Mouse (Mus musculus): ENCODE data around the gene Rnf152.

Rnf152 gene

GRCm38 (mm10) chr1:105356291-105357011 lies at the start of gene Rnf152:
TSS of gene Rnf152 (minus strand) at chr1:105356710.
- DNase-seq (ENCODE audit: low read depth, low spot score): no peak

DNA sequence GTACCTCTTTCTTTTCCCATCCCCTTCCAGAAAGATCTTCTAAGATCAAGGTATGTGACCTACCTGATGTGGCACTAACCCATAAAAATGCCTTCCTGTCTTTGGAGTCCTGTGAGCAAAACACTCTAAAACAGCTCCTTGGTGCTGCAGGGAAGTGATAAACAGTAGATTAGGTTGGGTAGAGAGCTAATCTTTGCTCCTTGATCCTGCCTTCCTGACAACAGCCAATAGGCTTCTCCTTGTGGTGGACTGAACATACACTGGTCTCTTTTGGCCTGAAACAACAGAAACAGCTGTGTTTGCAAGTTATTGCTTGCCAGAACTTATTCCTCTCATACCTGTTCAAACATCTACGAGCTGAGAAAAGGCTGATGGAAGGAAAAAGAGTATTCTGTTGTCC lies 46.3 kb upstream of the Rnf152 start:
- DNase-seq (ENCODE audit: low read depth, low spot score): no peak

DNA sequence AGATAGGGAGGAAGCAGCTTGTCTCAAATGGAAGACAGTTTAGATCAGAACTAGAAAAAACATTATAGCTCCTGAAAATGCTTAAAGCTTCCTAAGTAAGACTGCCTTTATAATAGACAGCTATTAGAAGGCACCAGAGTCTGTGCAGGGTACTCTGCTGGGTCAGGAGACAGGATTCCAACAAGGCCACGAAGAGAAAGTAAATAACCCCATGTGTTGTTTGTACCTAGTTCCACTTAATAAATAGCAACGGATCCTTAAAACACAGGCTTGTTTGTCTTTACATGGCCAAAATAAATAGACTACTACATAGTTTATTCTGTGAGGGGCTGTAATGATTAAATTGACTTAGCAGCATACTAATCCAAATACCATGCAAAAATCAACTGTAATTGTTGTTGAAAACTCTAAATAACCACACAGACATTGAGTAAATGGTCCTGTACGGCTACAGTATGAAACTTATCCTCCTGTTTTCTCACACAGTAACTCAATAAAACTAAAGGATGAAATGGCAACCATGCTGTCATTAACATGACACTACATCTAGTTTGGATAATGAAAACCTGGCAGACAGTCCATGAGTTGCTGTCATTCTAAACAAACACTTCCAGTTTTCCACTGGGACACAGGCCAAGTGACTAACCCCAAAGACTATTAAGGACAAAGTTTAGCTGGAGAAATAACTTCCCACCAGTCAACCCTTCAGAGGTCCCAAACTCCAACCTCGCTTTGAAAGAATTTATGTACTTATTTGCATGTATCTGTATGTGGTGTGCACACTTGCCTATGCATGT lies 27.8 kb upstream of the Rnf152 start:
- no peak for DNase-seq (ENCODE audit: low read depth, low spot score)

DNA sequence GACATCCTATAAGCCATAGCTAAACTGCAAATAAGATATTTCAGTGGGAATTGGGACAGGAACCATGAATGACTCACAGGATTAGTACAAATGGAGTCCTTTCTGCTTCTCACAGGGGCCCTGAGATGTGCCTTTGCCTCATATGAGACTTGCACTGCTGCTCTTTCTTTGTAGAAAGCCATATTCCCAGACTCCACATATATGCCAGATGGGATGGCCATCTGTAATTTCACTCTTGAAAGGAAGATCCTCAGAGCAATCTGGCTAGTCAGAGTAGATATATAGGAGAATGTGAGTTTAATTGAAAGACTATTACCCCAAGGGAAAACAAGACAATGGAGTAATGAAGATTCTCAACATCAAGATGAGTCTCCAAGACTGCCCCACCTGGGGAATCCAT lies 21.0 kb upstream of the Rnf152 start:
- DNase-seq (ENCODE audit: low read depth, low spot score): no peak

- no peak for DNase-seq (ENCODE audit: low read depth, low spot score)
These were observed 18.1 kb upstream of the Rnf152 start for GRCm38 (mm10) chr1:105374618-105375017.

DNA sequence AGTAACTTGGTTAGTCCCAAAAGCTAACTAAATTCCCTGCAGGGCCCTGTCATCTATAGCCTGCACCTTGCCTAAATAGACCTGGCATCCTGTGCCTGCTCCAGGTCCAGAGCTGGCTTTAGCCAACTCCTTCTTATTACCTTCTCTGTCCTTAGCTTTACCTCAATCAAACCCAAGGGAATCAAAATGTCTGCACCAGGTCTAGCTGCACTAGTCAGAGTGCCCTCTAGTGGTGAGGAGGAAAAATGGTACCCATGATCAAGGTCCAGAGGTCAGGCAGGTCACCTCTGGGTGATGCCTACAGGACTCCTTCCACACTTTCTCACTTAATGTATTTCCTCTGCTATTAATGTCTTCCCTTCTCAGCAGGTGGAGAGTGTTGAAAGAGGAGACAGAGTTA lies 6.2 kb upstream of the Rnf152 start:
- DNase-seq (ENCODE audit: low read depth, low spot score): peak; percentile 26

- no peak for DNase-seq (ENCODE audit: low read depth, low spot score)
These were observed 2.4 kb upstream of the Rnf152 start for GRCm38 (mm10) chr1:105358896-105359295.

- DNase-seq (ENCODE audit: low read depth, low spot score): no peak
These were observed 610 bp downstream of the Rnf152 start for GRCm38 (mm10) chr1:105355910-105356290.

DNA sequence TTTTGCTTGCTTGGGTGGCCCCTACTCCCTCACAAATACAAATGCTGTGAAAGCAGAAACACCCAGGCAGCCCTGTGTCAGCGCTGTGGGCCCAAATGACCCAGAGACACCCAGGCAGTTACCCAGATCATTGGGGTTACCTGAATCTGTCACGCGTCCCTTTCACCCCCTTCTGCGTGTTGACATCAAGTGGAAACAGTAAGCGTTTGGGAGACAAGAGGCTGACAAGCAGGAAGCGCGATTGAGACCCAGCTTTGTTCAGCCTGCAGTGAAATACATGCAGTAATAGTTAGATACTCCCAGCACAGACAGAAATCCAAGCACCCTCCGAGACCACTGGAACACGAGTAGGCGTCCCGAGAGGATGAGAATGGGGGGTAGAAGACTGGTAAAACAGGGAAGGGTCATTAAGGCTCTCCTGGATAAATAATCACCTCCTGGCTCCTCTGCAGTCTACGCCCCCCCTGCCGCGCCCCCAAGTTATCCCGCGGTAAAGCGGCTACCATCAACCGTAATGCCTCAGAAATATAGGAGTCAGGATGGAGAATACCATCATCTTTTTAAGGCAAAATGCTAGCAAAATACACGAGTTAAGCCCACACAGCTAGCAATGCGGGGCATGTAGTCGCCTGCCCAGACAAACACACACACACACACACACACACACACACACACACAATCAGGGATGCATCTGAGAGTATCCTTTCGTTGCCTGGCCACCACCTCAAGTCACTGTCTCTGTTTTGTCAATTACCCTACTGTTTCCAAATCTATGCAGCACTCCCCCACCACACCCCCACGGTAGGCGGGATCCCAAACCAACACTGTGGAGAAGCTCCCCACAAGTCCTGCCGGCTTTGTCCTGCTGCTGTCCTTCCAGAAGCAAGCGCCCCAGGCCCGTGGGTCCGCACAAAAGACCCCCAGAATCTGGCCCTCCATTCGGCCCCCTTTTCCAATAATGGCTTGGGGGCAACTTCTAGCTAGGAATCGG lies 1.3 kb downstream of the Rnf152 start:
- no peak for DNase-seq (ENCODE audit: low read depth, low spot score)

GRCm38 (mm10) chr1:105351806-105352205 lies 4.7 kb downstream of the Rnf152 start:
- DNase-seq (ENCODE audit: low read depth, low spot score): no peak

DNA sequence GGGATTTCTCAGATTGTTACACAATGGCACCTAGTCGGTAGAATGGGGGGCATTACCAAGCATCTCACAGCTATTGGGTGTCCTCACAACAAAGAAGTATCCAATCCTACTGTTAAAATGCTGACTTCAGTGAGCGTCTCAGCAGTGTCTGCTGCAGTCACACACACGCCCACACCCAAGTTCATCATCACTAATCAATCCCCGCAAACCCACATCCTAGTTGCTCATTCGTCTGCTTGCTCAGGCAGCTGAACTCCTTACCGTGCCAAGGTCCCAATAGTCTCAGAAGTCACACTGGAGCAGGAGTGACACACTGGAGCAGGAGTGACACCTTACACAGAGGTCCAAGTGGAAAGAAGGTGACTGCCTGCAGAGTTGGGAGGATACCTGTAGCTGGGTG lies 14.2 kb downstream of the Rnf152 start:
- no peak for DNase-seq (ENCODE audit: low read depth, low spot score)

GRCm38 (mm10) chr1:105340943-105341342 lies 15.6 kb downstream of the Rnf152 start:
- DNase-seq (ENCODE audit: low read depth, low spot score): no peak

DNA sequence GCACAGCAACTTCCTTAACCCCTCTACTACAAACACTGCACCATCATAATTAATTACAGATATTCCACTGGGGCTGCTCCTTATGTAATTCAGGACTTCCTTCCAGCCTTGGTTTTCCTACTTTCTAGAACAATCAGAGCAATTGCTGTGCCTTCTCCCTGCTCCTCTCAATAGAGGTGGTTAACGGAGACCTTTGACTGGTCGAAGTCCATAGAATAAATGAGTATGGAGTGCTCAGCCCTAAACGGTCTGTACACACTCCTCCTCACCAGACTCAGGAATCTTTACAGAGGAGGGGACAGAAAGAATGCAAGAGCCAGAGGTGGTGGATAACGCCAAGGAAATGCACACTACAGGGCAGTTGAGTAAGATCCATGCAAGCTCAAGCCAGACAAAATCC lies 19.1 kb downstream of the Rnf152 start:
- DNase-seq (ENCODE audit: low read depth, low spot score): no peak

DNA sequence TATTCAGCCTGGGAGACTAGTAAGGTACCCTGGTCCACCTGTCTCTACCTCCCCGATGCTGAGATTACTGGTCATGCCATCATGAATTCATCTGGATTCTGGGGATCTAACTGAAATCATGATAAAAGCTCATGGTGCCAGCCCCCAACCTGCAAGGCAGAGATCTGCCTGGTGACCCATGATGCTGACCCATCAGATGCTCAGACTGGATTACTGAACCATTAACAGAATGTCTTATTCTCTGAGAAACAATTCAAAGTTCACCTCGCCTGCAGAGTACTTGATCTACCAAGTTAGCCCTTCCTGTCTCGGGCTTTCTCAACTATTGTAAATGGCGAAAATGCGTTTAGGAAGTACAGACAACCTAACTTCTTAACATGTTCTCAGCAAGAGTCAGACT lies 20.4 kb downstream of the Rnf152 start:
- no peak for DNase-seq (ENCODE audit: low read depth, low spot score)

DNA sequence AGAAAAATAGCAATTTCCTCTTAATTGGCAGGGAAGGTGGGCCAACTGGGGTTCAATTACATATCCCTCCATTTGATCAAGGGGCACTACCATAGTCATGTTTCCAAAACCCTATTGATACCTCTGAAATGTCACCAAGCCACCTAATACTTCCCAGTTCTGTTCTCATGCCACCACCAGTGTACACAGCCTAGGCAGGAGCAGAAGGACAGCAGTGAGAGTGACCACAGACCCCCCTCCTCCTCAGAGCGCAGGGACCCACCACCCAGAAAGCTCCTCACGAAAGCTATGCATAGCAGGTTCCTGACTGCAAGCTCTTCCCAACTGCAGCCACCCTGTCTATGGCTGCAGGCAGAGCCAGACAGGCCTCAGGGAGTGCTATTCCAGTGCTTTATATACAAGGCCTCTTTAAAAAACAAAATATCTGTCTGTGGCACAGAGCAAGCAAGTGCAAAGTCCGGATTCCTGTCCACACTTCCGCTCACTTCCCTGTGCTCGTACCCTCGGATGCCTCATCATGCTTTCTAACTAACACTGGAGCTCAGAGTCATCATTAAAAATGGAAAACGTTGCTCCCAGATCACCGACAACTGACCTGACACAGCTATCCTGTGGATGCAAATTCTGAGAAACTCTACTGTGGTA lies 24.3 kb downstream of the Rnf152 start:
- DNase-seq (ENCODE audit: low read depth, low spot score): no peak

GRCm38 (mm10) chr1:105331605-105332004 lies 24.9 kb downstream of the Rnf152 start:
- no peak for DNase-seq (ENCODE audit: low read depth, low spot score)

DNA sequence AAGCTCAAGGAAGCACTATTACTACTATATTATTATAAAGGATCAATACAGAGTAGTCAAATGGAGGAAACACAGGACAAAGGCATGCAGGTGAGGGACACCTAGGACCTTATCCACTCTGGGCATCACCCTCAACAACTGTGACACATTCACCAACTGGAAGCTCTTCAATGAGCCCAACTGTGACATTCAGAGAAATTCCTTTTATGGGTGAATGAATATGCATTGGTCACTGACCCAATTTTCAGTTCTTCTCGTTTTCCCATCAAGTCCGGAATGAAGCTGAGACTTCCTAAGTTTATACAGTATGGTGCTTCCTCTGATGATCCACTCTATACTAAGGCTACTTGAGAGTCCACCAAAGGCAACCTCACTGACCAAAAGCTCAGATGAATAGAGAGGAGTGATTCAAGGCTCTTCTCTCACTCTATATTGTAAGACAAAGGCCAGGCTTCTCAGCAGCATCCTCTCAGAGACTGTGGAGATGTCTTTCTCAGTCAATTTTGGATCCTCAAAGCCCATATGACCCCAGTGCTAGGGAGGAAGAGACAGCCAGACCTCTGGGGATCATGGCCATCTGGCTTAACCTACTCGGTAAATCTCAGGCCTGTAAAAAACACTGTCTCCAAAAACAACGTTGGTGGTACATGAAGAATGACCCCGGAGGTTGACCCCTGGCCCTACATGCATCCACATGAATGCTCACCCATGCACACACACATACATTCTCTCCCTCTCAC lies 25.8 kb downstream of the Rnf152 start:
- DNase-seq (ENCODE audit: low read depth, low spot score): no peak

DNA sequence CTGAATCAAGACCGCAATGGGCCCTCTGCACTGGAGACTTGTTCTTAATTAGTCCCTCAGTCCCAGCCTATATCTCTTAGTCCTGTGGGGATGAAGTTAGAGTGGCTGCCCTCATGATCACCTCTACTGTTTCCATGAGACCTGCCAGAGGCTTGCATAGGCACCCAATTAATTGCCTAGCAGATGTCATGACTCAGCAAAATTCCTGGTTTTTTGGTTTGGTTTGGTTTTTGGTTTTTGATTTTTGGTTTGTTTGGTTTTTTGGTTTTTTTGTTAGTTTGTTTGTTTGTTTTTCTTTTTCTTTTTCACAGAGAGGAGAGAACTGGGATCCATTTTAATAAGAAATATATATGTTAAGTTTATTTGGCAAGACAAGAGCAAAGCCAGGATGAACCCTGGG lies 28.7 kb downstream of the Rnf152 start:
- no peak for DNase-seq (ENCODE audit: low read depth, low spot score)

GRCm38 (mm10) chr1:105324636-105325035 lies 31.9 kb downstream of the Rnf152 start:
- DNase-seq (ENCODE audit: low read depth, low spot score): no peak

DNA sequence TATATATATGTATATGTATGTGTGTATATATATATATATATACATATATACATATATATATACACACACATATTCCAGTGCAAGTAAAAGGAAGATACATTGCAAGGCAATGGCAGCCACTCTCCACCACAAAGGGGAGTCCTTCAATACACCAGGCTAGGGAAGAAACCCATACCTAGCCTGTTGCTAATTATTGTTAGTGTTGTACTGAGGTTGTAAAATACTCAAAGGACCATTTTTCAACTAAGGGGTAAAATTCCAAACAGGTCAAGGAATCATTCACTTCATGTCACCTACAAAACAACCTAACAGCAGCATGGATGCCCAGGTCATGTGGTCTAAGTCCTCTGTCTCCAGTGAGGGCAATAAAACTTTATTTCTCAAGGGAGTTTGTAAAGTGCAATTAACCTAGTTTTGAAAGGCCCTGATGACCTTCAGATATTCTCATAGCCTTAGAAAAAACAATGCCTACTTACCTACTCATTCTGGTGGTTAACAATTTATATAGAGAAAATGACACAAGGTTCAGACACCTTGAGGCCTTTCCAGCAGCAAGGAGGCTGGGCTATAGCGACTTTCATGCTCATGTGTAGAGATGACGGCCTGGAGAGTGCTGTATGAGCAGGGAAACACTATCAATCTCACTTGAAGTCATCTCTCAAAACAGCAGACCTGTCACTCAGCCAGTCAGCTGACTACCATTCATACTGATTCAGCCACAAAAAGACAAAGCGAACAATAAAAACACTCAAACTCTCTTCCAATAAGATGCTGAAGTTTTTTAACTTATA lies 42.3 kb downstream of the Rnf152 start:
- no peak for DNase-seq (ENCODE audit: low read depth, low spot score)

Data from A20 (cell line).